Mouse (Mus musculus): ENCODE measurements around the gene Gm20696. TPM values are rescaled to one million over a fixed set of nuclear protein-coding genes. Genes with fewer than 3 reads are reported as not detected.

Gene Gm20696
- total RNA-seq, 2 experiments from 2014 or later: 1.2 to 1.3 TPM

- no peak for TF ChIP-seq CTCF (IDR thresholded peaks at IDR 0.05)
- no peak overlapping the region for H3K4me3 ChIP-seq
- DNase-seq: no peak
- intact Hi-C loops (cut with DNase I): no loop called here
- H3K27ac ChIP-seq: no peak overlapping the region
These were observed 99.7 kb downstream of the Gm20696 start for GRCm38 (mm10) chr6:99566921-99567320.

DNA sequence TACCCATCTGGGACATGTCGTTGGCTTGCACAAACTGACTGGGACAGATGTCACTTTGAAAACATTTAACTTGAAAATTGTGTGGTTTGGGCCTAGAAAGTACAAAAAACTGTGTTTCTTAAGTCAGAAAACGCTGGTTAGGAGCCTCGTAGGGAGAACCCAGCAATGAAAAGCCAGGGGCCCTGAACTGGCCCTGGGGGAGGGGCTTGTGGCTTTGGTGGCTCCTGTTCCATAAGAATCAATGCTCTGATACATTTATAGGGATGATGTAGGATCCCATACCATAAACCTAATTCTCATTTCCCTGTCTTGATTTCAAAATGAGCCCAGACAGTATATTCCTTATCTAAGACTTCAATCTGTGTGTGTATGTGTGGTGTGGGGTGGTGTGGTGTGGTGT lies 101.8 kb downstream of the Gm20696 start:
- intact Hi-C loops (cut with DNase I): no loop called here
- no peak for TF ChIP-seq CTCF (IDR thresholded peaks at IDR 0.05)
- H3K4me3 ChIP-seq: no peak overlapping the region
- H3K27ac ChIP-seq: no peak overlapping the region
- DNase-seq: no peak

DNA sequence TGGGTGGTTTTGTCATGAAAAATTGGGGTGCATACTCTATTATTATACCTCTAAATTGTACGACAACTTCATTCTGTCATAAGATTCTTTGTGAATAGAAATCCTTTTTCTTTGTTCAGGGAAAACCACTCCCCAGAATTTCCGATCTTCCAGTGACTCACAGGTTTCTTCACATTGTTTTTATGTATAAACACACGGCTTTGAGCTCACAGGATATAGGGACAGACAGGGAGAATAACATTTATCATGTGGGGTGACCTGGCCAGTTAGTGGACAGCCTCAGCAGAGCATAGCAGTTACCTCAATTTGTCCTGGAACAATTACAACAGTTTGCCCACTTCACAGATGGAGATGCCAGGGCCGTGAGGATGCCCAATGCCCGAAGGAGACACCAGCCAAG lies 109.6 kb downstream of the Gm20696 start:
- H3K27ac ChIP-seq: no peak overlapping the region
- H3K4me3 ChIP-seq: no peak overlapping the region
- intact Hi-C loops (cut with DNase I): no loop called here
- no peak for TF ChIP-seq CTCF (IDR thresholded peaks at IDR 0.05)
- no peak for DNase-seq

DNA sequence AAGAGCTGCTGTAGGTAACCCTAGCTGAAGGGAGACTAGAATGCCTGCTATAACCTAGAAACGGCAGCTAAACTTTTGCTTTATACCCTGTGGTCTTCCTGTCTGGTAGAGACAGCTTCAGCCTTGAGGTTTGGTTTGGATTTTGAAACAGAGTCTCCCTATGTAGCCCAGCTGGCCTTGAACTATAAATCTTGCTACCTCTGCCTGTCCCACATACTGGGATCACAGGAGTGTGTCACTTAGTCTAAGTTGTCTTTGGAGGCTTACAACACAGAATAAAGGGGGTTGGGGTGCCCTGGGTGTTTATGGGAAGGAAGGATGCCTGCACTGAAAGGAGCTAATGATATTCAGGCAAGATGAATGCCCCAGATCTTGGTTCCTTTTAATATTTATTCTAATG lies 113.8 kb downstream of the Gm20696 start:
- Histone ChIP-seq H3K4me3 (no peak overlapping the region), H3K27ac (no peak overlapping the region)
- DNase-seq: no peak
- intact Hi-C loops (cut with DNase I): no loop called here
- no peak for TF ChIP-seq CTCF (IDR thresholded peaks at IDR 0.05)

- no peak for TF ChIP-seq CTCF (IDR thresholded peaks at IDR 0.05)
- no peak for DNase-seq
- intact Hi-C loops (cut with DNase I): no loop called here
- Histone ChIP-seq H3K27ac (no peak overlapping the region), H3K4me3 (no peak overlapping the region)
These were observed 120.2 kb downstream of the Gm20696 start for GRCm38 (mm10) chr6:99546416-99546815.

DNA sequence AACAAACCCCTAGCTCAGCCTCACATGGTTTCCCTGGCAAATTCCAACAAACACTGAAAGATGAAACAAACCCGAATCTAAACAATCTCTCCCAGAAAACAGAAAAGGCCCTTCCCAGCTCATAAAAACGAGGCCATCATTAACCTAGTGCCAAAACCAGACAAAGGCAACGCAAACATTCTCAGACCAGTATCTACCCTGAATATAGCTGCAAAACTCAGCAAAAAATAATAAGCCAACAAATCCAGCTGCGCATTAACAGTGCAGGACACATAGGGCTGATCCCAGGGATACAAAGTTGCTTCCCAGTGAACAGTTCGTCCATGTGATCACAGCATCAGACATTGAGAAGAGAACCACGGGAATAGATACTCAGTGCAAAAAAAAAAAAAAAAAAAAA lies 121.2 kb downstream of the Gm20696 start:
- H3K4me3 ChIP-seq: no peak overlapping the region
- intact Hi-C loops (cut with DNase I): no loop called here
- no peak for DNase-seq
- TF ChIP-seq CTCF (IDR thresholded peaks at IDR 0.05): no peak
- no peak overlapping the region for H3K27ac ChIP-seq

GRCm38 (mm10) chr6:99541105-99541504 lies 125.5 kb downstream of the Gm20696 start:
- no peak for TF ChIP-seq CTCF (IDR thresholded peaks at IDR 0.05)
- Histone ChIP-seq H3K27ac (no peak overlapping the region), H3K4me3 (no peak overlapping the region)
- DNase-seq: no peak
- intact Hi-C loops (cut with DNase I): no loop called here

GRCm38 (mm10) chr6:99540653-99541052 lies 125.9 kb downstream of the Gm20696 start:
- TF ChIP-seq CTCF (IDR thresholded peaks at IDR 0.05): no peak
- H3K27ac ChIP-seq: no peak overlapping the region
- no peak overlapping the region for H3K4me3 ChIP-seq
- no peak for DNase-seq
- intact Hi-C loops (cut with DNase I): no loop called here

- no peak for DNase-seq
- TF ChIP-seq CTCF (IDR thresholded peaks at IDR 0.05): no peak
- intact Hi-C loops (cut with DNase I): no loop called here
- Histone ChIP-seq H3K4me3 (no peak overlapping the region), H3K27ac (no peak overlapping the region)
These were observed 126.5 kb downstream of the Gm20696 start for GRCm38 (mm10) chr6:99540146-99540545.

DNA sequence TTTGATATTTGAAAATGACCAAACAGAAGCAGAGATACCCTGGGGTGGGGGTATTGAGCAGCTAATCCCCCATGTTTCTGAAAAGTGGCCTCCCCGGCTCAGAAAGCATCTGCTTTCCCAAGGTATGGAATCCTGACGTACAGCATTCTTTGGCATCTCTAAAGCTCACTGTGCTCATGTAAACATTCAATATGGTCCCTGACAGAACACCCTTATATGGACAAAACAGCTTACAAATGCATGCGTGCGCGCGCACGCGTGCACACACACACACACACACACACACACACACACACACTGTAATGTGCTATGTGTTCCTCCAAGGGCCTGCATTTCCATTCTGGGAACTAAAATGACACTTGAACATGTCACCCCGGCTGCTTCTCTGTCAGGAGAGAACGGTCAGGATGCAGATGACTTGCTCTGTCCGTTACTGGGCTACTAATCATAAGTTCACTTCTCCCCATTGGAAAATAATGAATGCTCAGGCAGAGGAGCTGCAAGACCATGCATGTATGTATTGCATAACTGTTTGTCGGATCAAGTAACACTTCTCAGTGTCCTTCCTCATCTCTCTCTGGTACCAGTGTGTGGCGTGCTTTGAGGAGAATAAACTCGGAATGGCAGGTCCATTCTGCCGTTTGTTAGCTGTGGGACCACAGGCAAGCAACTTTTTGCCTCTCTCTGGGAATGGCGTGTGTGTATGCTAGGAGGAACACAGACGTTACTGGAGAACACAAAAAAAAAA lies 128.2 kb downstream of the Gm20696 start:
- H3K27ac ChIP-seq: no peak overlapping the region
- intact Hi-C loops (cut with DNase I): no loop called here
- no peak for DNase-seq
- no peak for TF ChIP-seq CTCF (IDR thresholded peaks at IDR 0.05)
- H3K4me3 ChIP-seq: no peak overlapping the region

- DNase-seq: no peak
- no peak for TF ChIP-seq CTCF (IDR thresholded peaks at IDR 0.05)
- intact Hi-C loops (cut with DNase I): no loop called here
- Histone ChIP-seq H3K4me3 (no peak overlapping the region), H3K27ac (no peak overlapping the region)
These were observed 132.3 kb downstream of the Gm20696 start for GRCm38 (mm10) chr6:99534211-99534745.

GRCm38 (mm10) chr6:99532458-99532857 lies 134.1 kb downstream of the Gm20696 start:
- Histone ChIP-seq H3K27ac (no peak overlapping the region), H3K4me3 (no peak overlapping the region)
- DNase-seq: no peak
- TF ChIP-seq CTCF (IDR thresholded peaks at IDR 0.05): no peak
- intact Hi-C loops (cut with DNase I): no loop called here

DNA sequence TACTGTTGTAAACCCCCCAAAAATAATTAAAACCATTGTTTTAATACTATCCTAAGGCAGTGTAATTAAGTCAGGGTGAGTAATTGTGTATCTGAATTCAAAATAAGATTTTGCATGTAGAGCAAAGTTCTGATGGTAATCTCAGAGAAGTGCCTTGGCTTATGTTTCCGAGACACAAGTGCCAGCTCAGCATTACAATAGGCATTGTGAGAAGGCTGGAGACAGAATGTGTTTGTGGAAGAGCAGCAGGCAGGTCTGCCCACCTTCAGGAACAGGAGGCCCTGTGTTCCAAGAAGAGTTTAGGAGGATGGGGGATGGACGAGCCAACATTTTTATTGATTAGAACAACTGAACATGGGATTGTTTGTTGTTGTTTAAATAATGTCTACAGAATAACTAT lies 137.6 kb downstream of the Gm20696 start:
- intact Hi-C loops (cut with DNase I): loop anchor here (10.0 kb wide), 2 partner anchors 264 to 1004 kb away; no protein-coding TSS in a partner anchor
- TF ChIP-seq CTCF (IDR thresholded peaks at IDR 0.05): no peak
- no peak overlapping the region for H3K27ac ChIP-seq

More for the DNA sequence above, 137.6 kb downstream of the Gm20696 start:
- no peak for DNase-seq
- H3K4me3 ChIP-seq: no peak overlapping the region
